Mouse (Mus musculus) hindbrain, postnatal 0 days (tissue): ENCODE data around the gene Metap2. TPM values are rescaled to one million over a fixed set of nuclear protein-coding genes. Genes with fewer than 3 reads are reported as not detected.
A peak's percentile ranks its signal among the peaks of the same experiment; 100 is the strongest.

Experiments used
- ATAC-seq: fragments of 200-750 bp; cut with Nextera tagmentation; 2 replicates; pipeline ENCODE4 v1.8.0; 2017; ENCODE audit warnings: mild to moderate bottlenecking, moderate TSS enrichment, moderate library complexity
- DNase-seq: peaks from one replicate; pipeline ENCODE4 v3.0.0-alpha.2; 2015; ENCODE audit warnings: low spot score
- H3K27ac ChIP-seq: fragments of 300-500 bp; sonication (generic); 2 replicates; pipeline ENCODE4 v1.5.1; 2014; ENCODE audit warnings: mild to moderate bottlenecking
- H3K27me3 ChIP-seq: fragments of 300-500 bp; sonication (generic); 2 replicates; pipeline ENCODE4 v1.6.1; 2014; ENCODE audit warnings: low read length, mixed read lengths; ENCODE audit not compliant: insufficient read depth
- H3K36me3 ChIP-seq: fragments of 300-500 bp; sonication (generic); 2 replicates; pipeline ENCODE4 v1.6.1; 2014; ENCODE audit warnings: low read length, mixed read lengths; ENCODE audit not compliant: insufficient read depth
- H3K4me1 ChIP-seq: fragments of 300-500 bp; sonication (generic); 2 replicates; pipeline ENCODE4 v1.6.1; 2014; ENCODE audit warnings: antibody characterized with exemption, low read length, mixed read lengths; ENCODE audit not compliant: insufficient read depth
- H3K4me2 ChIP-seq: fragments of 300-500 bp; sonication (generic); 2 replicates; pipeline ENCODE4 v1.6.1; 2014; ENCODE audit warnings: low read depth, mild to moderate bottlenecking, low read length, moderate library complexity, mixed read lengths
- H3K4me3 ChIP-seq: fragments of 300-500 bp; sonication (generic); 2 replicates; pipeline ENCODE4 v1.5.1; 2014; ENCODE audit warnings: low read length
- H3K9ac ChIP-seq: fragments of 300-500 bp; sonication (generic); replicated peaks from 2 replicates; pipeline ENCODE4 v1.6.1; 2014; ENCODE audit warnings: mild to moderate bottlenecking, low read length, moderate library complexity, mixed read lengths
- H3K9me3 ChIP-seq: fragments of 300-500 bp; sonication (generic); 2 replicates; pipeline ENCODE4 v1.6.1; 2016; ENCODE audit warnings: low read length, mixed read lengths
- CTCF ChIP-seq: IDR thresholded peaks from 2 replicates; pipeline ENCODE4 v1.5.1; 2016; ENCODE audit warnings: antibody characterized with exemption, control low read depth, low read depth
- WGBS: fragments of 180-500 bp; shearing (Covaris S2); extraction: QIAGEN DNeasy Blood & Tissue Kit; methylation state at CpG from one replicate; pipeline ENCODE4 v1.1.7; 2014; 5-methylcytosine and 5-hydroxymethylcytosine counted together
- polyA plus RNA-seq: library from polyadenylated mRNA; unstranded; fragments of >200 nt; fragmentation: Nextera tagmentation; extraction: Ambion mirVana; gene quantifications from 2 replicates; pipeline ENCODE4 v1.2.1, GENCODE M21; 2015
- total RNA-seq: library from RNA; depleted of rRNA; stranded (reverse); fragments of >200 nt; gene quantifications from 2 replicates; pipeline ENCODE4 v1.2.3, GENCODE M21; 2014

Metap2 gene
- total and polyA plus RNA-seq, 2 experiments from 2014 or later, result 50.7 to 158 TPM

- WGBS, result 4% methylated on average over 13 of the region's 13 CpGs
- Histone ChIP-seq H3K4me1 (no peaks in the 10 kb centered on the region), H3K4me2 (peak overlapping the region; percentile 97), H3K36me3 (no peaks in the 10 kb centered on the region), H3K9ac (no peak overlapping the region; the same call in 1 of the 2 replicates), H3K27ac (no peak overlapping the region), H3K9me3 (no peaks in the 10 kb centered on the region), H3K27me3 (peaks cover 32% of the 10 kb centered on the region), H3K4me3 (peak overlapping the region; percentile 69)
- ATAC-seq, result no peak
- TF ChIP-seq CTCF, result no peak
- no peak for DNase-seq
Measured at GRCm38 (mm10) chr10:93834394-93834745, 62.5 kb downstream of the Metap2 start.

GRCm38 (mm10) chr10:93833699-93834393 is 63.0 kb downstream of the Metap2 start:
- Histone ChIP-seq H3K4me3 (peak overlapping the region; percentile 69), H3K27me3 (peaks cover 32% of the 10 kb centered on the region), H3K9ac (peak overlapping the region; percentile 9; the same call in 1 of the 2 replicates), H3K27ac (no peak overlapping the region), H3K4me2 (peak overlapping the region; percentile 97), H3K9me3 (no peaks in the 10 kb centered on the region), H3K36me3 (no peaks in the 10 kb centered on the region), H3K4me1 (no peaks in the 10 kb centered on the region)
- ATAC-seq (peak; percentile 89), DNase-seq (peak; percentile 65)
- TF ChIP-seq CTCF, result no peak
- WGBS, result under 1% methylated on average over 73 of the region's 75 CpGs

GRCm38 (mm10) chr10:93833370-93833698 is 63.6 kb downstream of the Metap2 start:
- H3K9me3 ChIP-seq, result no peaks in the 10 kb centered on the region
- no peak for TF ChIP-seq CTCF
- H3K36me3 ChIP-seq, result no peaks in the 10 kb centered on the region
- H3K27ac ChIP-seq, result no peak overlapping the region
- H3K4me2 ChIP-seq, result peak overlapping the region; percentile 97
- H3K9ac ChIP-seq, result peak overlapping the region; percentile 9; the same call in 1 of the 2 replicates
- no peaks in the 10 kb centered on the region for H3K4me1 ChIP-seq
- ATAC-seq (no peak), DNase-seq (peak; percentile 10)
- H3K4me3 ChIP-seq, result peak overlapping the region; percentile 69
- H3K27me3 ChIP-seq, result peaks cover 32% of the 10 kb centered on the region
- WGBS, result 4% methylated on average over 16 of the region's 16 CpGs

- no peaks in the 10 kb centered on the region for H3K36me3 ChIP-seq
- H3K9ac ChIP-seq, result no peak overlapping the region
- no peak for DNase-seq
- peak overlapping the region; percentile 97; the same call in 1 of the 2 replicates for H3K4me2 ChIP-seq
- no peaks in the 10 kb centered on the region for H3K4me1 ChIP-seq
- no peaks in the 10 kb centered on the region for H3K9me3 ChIP-seq
- H3K4me3 ChIP-seq, result no peak overlapping the region
- no peak for ATAC-seq
- WGBS, result 39% methylated on average over 9 of the region's 9 CpGs
- TF ChIP-seq CTCF, result no peak
- H3K27ac ChIP-seq, result no peak overlapping the region
- peaks cover 32% of the 10 kb centered on the region for H3K27me3 ChIP-seq
Measured at GRCm38 (mm10) chr10:93832811-93833210, 64.1 kb downstream of the Metap2 start.

- Histone ChIP-seq H3K36me3 (no peaks in the 10 kb centered on the region), H3K9ac (no peak overlapping the region), H3K9me3 (no peaks in the 10 kb centered on the region), H3K27me3 (peaks cover 32% of the 10 kb centered on the region), H3K4me2 (0 out of 2 replicates have a peak overlapping the region, but pooled peaks have one; percentile 8), H3K4me1 (no peaks in the 10 kb centered on the region), H3K27ac (no peak overlapping the region), H3K4me3 (no peak overlapping the region)
- WGBS, result 16% methylated on average over 18 of the region's 18 CpGs
- ATAC-seq (no peak), DNase-seq (no peak)
- no peak for TF ChIP-seq CTCF
Measured at GRCm38 (mm10) chr10:93831730-93832574, 64.9 kb downstream of the Metap2 start.

GRCm38 (mm10) chr10:93830931-93831729 is 65.8 kb downstream of the Metap2 start, which contains the start of gene Usp44:
Gene Usp44 (plus strand): TSS chr10:93831555.
- no peak within 1 kb of the TSS for H3K4me3 ChIP-seq
- no peak for DNase-seq
- H3K9ac ChIP-seq, result no peak within 1 kb of the TSS
- H3K4me2 ChIP-seq, result 0 out of 2 replicates have a peak within 1 kb of the TSS, but pooled peaks have one; percentile 8
- TF ChIP-seq CTCF, result no peak
- H3K27ac ChIP-seq, result no peak within 1 kb of the TSS
- no peaks in the 10 kb centered on the region for H3K9me3 ChIP-seq
- no peaks in the 10 kb centered on the region for H3K4me1 ChIP-seq
- H3K36me3 ChIP-seq, result no peaks in the 10 kb centered on the region
- H3K27me3 ChIP-seq, result peaks cover 32% of the 10 kb centered on the region
- ATAC-seq, result no peak
- WGBS, result 20% methylated on average over 22 of the region's 22 CpGs
